Mouse (Mus musculus) neural tube, embryonic 11.5 days (tissue): ENCODE data around the gene C1ra. TPM values are rescaled to one million over a fixed set of nuclear protein-coding genes. Genes with fewer than 3 reads are reported as not detected.
"Not testable (repeated sequence)": the region's sequence is repeated elsewhere in the genome, so short reads cannot be mapped to it uniquely, and the experiment has no call there.

Experiments used
- ATAC-seq: fragments of 200-750 bp; cut with Nextera tagmentation; 2 replicates; pipeline ENCODE4 v1.8.0; 2017; ENCODE audit warnings: moderate number of reproducible peaks, mild to moderate bottlenecking, moderate TSS enrichment, moderate library complexity; ENCODE audit not compliant: insufficient read depth, low FRiP score, low TSS enrichment
- DNase-seq: peaks from one replicate; pipeline ENCODE4 v3.0.0-alpha.2; 2015; ENCODE audit warnings: low spot score
- H3K27ac ChIP-seq: fragments of 300-500 bp; sonication (generic); 2 replicates; pipeline ENCODE4 v1.5.1; 2014; ENCODE audit warnings: low read depth, mild to moderate bottlenecking, low read length
- H3K27me3 ChIP-seq: fragments of 300-500 bp; sonication (generic); 2 replicates; pipeline ENCODE4 v1.6.1; 2014; ENCODE audit warnings: mild to moderate bottlenecking, low read length, mixed read lengths; ENCODE audit not compliant: control insufficient read depth, insufficient read depth
- H3K36me3 ChIP-seq: fragments of 300-500 bp; sonication (generic); 2 replicates; pipeline ENCODE4 v1.6.1; 2014; ENCODE audit warnings: mild to moderate bottlenecking, low read length, moderate library complexity, mixed read lengths; ENCODE audit not compliant: control insufficient read depth, insufficient read depth
- H3K4me1 ChIP-seq: fragments of 300-500 bp; sonication (generic); 2 replicates; pipeline ENCODE4 v1.6.1; 2014; ENCODE audit warnings: low read length, mixed read lengths; ENCODE audit not compliant: control insufficient read depth, insufficient read depth
- H3K4me2 ChIP-seq: fragments of 300-500 bp; sonication (generic); 2 replicates; pipeline ENCODE4 v1.6.1; 2014; ENCODE audit warnings: low read depth, mild to moderate bottlenecking, moderate library complexity
- H3K4me3 ChIP-seq: fragments of 300-500 bp; sonication (generic); 2 replicates; pipeline ENCODE4 v1.5.1; 2014; ENCODE audit warnings: low read depth, low read length
- H3K9ac ChIP-seq: fragments of 300-500 bp; sonication (generic); 2 replicates; pipeline ENCODE4 v1.6.1; 2014; ENCODE audit warnings: mild to moderate bottlenecking, low read length
- H3K9me3 ChIP-seq: fragments of 300-500 bp; sonication (generic); 2 replicates; pipeline ENCODE4 v1.6.1; 2016; ENCODE audit warnings: low read length; ENCODE audit not compliant: control insufficient read depth
- WGBS: fragments of 180-500 bp; shearing (Covaris S2); extraction: QIAGEN DNeasy Blood & Tissue Kit; methylation state at CpG from one replicate; pipeline ENCODE4 v1.1.7; 2014; 5-methylcytosine and 5-hydroxymethylcytosine counted together
- polyA plus RNA-seq: library from polyadenylated mRNA; unstranded; fragments of >200 nt; fragmentation: Nextera tagmentation; extraction: Ambion mirVana; gene quantifications from 2 replicates; pipeline ENCODE4 v1.2.1, GENCODE M21; 2014

The C1ra gene
- polyA plus RNA-seq, 1 experiment from 2014 or later, result 0.12 TPM

DNA sequence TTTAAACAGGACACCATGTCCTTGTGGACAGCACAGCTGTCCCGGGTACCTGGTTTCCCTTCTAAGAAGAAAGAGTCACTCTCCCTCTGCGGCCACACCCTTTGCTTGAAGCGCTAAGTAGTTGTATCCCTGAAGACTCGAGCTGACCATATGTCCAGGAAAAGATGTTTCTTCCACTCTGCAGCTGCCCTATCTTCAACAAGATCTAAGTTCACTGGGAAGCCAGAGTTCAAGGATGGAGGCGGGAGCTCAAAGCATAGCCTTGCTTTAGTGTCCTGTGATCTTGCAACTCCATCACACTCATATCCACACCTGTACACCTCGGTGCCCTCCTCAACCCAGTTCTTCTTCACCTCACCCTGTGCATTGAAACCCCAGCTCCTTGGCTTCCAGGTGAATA is 269 bp upstream of the C1ra start:
- Histone ChIP-seq H3K4me2 (no peak overlapping the region), H3K27me3 (no peaks in the 10 kb centered on the region), H3K4me1 (no peaks in the 10 kb centered on the region), H3K27ac (no peak overlapping the region), H3K4me3 (no peak overlapping the region), H3K9ac (no peak overlapping the region), H3K9me3 (no peaks in the 10 kb centered on the region), H3K36me3 (no peaks in the 10 kb centered on the region)
- WGBS, result 66% methylated on average over 6 of the region's 6 CpGs
- DNase-seq, result no peak
- ATAC-seq, result no peak

DNA sequence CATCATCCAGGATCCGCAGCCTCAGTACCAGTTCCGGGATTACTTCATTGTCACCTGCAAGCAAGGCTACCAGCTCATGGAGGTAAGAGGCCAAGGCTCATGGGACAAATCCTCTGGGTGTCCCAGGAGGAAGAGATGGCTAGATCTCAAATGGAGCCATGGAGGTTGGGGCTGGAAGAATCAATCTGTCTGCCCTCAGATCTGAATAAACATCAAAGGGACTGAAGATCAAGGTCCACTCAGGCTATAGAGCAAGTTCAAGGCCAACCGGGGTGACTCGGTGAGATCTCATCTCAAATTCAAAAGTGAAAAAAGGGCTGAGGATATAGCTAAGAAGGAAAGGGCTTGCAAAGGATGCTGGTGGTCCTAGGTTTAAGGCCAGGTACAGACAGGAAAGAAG is 5.5 kb downstream of the C1ra start:
- H3K9ac ChIP-seq, H3K27ac ChIP-seq, H3K4me3 ChIP-seq, H3K36me3 ChIP-seq, H3K4me1 ChIP-seq, H3K4me2 ChIP-seq, H3K27me3 ChIP-seq, ATAC-seq, H3K9me3 ChIP-seq, DNase-seq: not testable (repeated sequence)
- 91% methylated on average over 3 of the region's 4 CpGs for WGBS

DNA sequence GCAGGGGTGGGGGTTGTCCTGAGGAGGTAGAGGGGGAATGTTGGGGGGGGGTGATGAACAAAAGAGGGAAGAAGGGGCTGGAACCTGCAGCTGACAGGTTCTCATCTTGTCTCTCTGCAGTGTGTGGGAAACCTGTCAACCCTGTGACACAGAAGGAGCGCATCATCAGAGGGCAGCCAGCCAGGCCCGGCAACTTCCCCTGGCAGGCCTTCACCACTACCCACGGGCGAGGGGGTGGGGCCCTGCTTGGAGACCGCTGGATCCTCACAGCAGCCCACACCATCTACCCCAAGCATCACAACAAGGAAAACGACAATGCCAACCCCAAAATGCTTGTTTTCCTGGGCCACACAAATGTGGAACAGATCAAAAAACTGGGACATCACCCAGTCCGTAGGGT is 9.9 kb downstream of the C1ra start:
- H3K4me3 ChIP-seq, H3K4me1 ChIP-seq, ATAC-seq, H3K9ac ChIP-seq, H3K27me3 ChIP-seq, H3K36me3 ChIP-seq, H3K27ac ChIP-seq, DNase-seq, H3K9me3 ChIP-seq, H3K4me2 ChIP-seq: not testable (repeated sequence)
- WGBS, result 89% methylated on average over 7 of the region's 7 CpGs

DNA sequence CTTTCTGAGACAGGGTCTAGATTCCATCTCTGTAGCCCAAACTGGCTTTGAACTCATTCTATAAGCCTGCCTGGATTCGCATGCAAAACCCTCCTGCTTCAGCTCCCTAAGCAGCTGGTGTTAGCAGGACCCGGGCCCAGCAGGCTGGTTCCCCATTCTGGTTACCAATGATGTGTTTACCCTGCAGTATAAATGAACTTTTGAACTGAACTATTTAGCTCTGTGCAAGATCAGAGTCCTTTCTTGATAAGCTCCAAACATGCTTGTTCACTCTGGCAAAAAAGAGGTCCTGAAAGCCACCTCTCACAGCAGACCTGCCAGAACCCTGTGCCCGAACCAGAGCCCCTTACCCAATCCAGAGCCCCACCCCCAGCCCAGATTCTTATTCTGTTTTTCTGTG is 15.7 kb downstream of the C1ra start:
- Histone ChIP-seq H3K36me3 (no peaks in the 10 kb centered on the region), H3K4me3 (no peak overlapping the region), H3K9me3 (no peaks in the 10 kb centered on the region), H3K4me1 (no peaks in the 10 kb centered on the region), H3K4me2 (no peak overlapping the region), H3K27ac (no peak overlapping the region), H3K9ac (no peak overlapping the region), H3K27me3 (no peaks in the 10 kb centered on the region)
- DNase-seq (no peak), ATAC-seq (no peak)
- WGBS, result 79% methylated on average over 3 of the region's 3 CpGs

DNA sequence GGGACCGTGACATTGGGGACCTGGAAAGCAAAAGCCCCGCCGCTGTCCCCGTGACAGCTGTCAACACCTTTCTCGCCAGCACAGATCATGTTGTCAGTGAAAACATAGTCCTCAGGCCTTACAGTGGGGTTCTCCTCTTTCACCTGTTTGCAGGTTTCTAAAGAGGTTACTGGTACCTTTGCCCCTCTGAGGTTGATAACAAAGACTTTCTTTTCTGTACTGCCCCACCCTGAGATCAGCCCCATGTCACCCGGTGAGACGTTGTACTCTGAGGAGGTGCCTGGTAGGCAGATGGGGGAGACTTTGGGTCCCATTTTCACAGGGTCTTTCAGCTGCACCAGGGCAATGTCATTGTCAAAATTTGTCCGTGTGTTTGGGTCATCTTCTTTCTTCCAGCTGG is 18.9 kb downstream of the C1ra start:
- H3K27ac ChIP-seq, result no peak overlapping the region
- no peak overlapping the region for H3K9ac ChIP-seq
- no peak overlapping the region for H3K4me2 ChIP-seq
- WGBS, result 86% methylated on average over 8 of the region's 8 CpGs
- ATAC-seq (no peak), DNase-seq (no peak)
- no peaks in the 10 kb centered on the region for H3K36me3 ChIP-seq
- no peaks in the 10 kb centered on the region for H3K27me3 ChIP-seq
- no peaks in the 10 kb centered on the region for H3K9me3 ChIP-seq
- H3K4me1 ChIP-seq, result no peaks in the 10 kb centered on the region
- no peak overlapping the region for H3K4me3 ChIP-seq

DNA sequence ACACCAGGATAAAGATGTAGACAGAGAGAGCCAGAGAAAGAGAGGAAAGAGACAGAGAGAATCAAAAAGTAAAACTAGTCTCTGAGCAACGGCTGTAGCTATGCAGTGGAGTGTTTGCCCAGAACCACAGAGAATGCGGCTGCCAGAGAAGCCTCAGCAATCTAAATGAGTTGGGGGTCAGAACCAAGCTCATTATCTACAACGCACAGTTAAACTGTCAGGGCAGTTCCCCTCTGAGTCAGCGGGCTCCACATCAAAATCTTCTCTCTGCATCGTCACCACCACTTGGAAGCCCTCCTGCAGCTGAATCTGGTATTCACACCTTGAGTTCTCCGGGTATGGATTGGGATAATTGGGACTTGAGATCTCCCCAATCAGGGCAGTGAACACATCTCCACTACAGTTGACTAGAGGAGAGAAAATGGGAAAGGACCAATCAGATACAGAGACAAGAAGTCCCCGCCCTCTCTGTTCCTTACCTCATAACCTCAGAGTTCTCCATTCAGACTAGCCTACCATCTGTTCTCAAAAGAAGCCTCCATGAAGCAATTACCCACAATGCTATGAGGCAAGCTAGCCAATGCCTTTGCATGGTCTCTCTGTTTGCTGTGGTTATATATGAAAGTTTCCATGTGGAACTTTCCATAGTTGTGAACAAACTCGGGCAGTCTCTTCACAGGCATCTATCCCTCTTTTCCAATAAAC is 24.1 kb downstream of the C1ra start:
- not testable (repeated sequence) for H3K4me3 ChIP-seq
- 81% methylated on average over 8 of the region's 8 CpGs for WGBS

DNA sequence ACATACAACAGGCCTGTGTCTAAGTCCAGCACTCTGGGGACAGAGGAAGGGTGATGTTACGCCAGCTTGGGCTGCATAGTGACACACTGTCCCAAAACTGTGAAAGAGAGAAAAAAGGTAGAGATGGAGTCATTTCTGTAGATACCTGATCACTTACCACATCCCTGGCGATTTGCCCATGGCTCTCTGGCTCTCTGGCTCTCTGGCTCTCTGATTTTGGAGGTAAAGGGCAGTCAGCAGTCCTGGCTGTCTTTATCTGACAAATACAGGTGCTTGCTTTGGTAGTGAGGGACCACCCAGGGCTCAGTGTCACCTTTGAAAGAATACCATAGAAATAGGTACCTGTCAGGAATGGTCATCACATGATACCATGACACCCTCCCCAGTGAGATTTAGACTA is 29.0 kb downstream of the C1ra start:
- not testable (repeated sequence) for H3K36me3 ChIP-seq, H3K27ac ChIP-seq, H3K27me3 ChIP-seq, ATAC-seq, H3K4me1 ChIP-seq, DNase-seq, H3K4me3 ChIP-seq, H3K9ac ChIP-seq, H3K4me2 ChIP-seq, H3K9me3 ChIP-seq
- whole genome bisulfite sequencing, result 74% methylated on average over 2 of the region's 2 CpGs

More for the DNA sequence above, 24.1 kb downstream of the C1ra start:
- H3K9me3 ChIP-seq, H3K27ac ChIP-seq, H3K27me3 ChIP-seq, H3K36me3 ChIP-seq, H3K9ac ChIP-seq, H3K4me1 ChIP-seq, DNase-seq, ATAC-seq, H3K4me2 ChIP-seq: not testable (repeated sequence)

DNA sequence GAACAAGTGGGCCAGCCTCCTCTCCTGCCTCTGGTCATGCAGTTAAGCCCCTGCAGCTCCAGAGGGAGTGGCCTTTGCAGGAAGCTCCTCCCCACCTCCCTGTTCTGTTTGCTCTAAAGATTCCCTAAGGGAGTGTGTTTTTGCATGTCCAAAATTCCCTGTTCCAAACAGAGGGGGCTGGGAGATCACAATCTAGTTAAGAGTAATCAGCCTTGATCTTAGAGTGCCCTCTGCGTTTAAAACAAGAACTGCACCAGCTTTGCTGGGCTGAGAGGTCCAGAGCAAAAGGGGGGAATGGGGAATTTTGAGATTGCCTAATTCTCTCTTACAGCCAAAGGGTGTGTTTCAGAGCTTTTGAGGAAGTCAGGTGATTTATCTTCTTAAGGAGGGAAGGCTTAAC is 30.1 kb downstream of the C1ra start, which contains the start of gene C1s1:
TSS of gene C1s1 (minus strand) at position 76 of the 400 bp plus-strand sequence.
- H3K4me2 ChIP-seq, H3K4me1 ChIP-seq, H3K4me3 ChIP-seq, DNase-seq, H3K9me3 ChIP-seq, ATAC-seq, H3K27ac ChIP-seq, H3K9ac ChIP-seq, H3K36me3 ChIP-seq, H3K27me3 ChIP-seq: not testable (repeated sequence)
- 0% methylated on average over 1 of the region's 1 CpGs for WGBS

DNA sequence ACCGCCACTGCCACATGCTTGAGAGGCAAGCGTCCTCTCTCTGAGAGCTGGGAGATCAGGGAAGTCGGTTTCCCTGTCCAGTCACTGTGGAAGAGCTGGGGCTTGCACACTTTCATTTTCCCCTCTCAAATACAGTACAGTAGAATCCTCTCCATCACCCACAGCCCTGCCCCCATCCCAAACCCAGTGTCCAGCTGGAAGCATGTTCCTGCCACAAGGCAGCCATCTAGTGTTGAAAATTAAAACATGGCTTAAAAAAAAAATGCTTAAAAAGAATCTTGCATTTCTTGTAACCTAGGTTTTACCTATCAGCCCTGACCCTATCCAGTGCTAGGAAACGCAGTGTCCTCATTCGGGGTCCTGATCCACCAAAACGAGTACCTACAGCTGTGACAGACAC is 32.3 kb downstream of the C1ra start:
- 92% methylated on average over 5 of the region's 6 CpGs for WGBS
- Histone ChIP-seq H3K27me3 (no peaks in the 10 kb centered on the region), H3K4me2 (no peak overlapping the region), H3K36me3 (no peaks in the 10 kb centered on the region), H3K27ac (no peak overlapping the region), H3K4me3 (no peak overlapping the region), H3K9ac (no peak overlapping the region), H3K9me3 (no peaks in the 10 kb centered on the region), H3K4me1 (no peaks in the 10 kb centered on the region)
- DNase-seq, result no peak
- no peak for ATAC-seq
